Mouse (Mus musculus) forebrain, postnatal 0 days (tissue): ENCODE measurements at regions not wholly inside any gene's neighbourhood (a gene's known extent, or its start where the extent isn't known, plus 50 kb on each side); places are given as distances from the start of the nearest gene placed in this dataset.
A peak's percentile ranks its signal among the peaks of the same experiment; 100 is the strongest.
"Not testable (repeated sequence)": the region's sequence is repeated elsewhere in the genome, so short reads cannot be mapped to it uniquely, and the experiment has no call there.

ENCODE experiments used
- ATAC-seq: fragments of 200-750 bp; cut with Nextera tagmentation; 2 replicates; pipeline ENCODE4 v1.8.0; 2017; ENCODE audit warnings: mild to moderate bottlenecking, moderate library complexity
- DNase-seq: peaks from one replicate; pipeline ENCODE4 v3.0.0-alpha.2; 2015
- H3K27ac ChIP-seq: fragments of 300-500 bp; sonication (generic); 2 replicates; pipeline ENCODE4 v1.5.1; 2014; ENCODE audit warnings: low read depth, mild to moderate bottlenecking, antibody characterized with exemption, low read length, moderate library complexity, mixed read lengths
- H3K27me3 ChIP-seq: fragments of 300-500 bp; sonication (generic); 2 replicates; pipeline ENCODE4 v1.6.1; 2014; ENCODE audit warnings: mild to moderate bottlenecking, low read length, mixed read lengths; ENCODE audit not compliant: insufficient read depth
- H3K36me3 ChIP-seq: fragments of 300-500 bp; sonication (generic); 2 replicates; pipeline ENCODE4 v1.6.1; 2014; ENCODE audit warnings: mild to moderate bottlenecking, moderate library complexity; ENCODE audit not compliant: insufficient read depth
- H3K4me1 ChIP-seq: fragments of 300-500 bp; sonication (generic); 2 replicates; pipeline ENCODE4 v1.6.1; 2014; ENCODE audit warnings: antibody characterized with exemption; ENCODE audit not compliant: insufficient read depth
- H3K4me2 ChIP-seq: fragments of 300-500 bp; sonication (generic); 2 replicates; pipeline ENCODE4 v1.6.1; 2014; ENCODE audit warnings: low read depth, mild to moderate bottlenecking, moderate library complexity
- H3K4me3 ChIP-seq: fragments of 300-500 bp; sonication (generic); 2 replicates; pipeline ENCODE4 v1.5.1; 2014; ENCODE audit warnings: low read depth, low read length, mixed read lengths
- H3K9ac ChIP-seq: fragments of 300-500 bp; sonication (generic); 2 replicates; pipeline ENCODE4 v1.6.1; 2014; ENCODE audit warnings: mild to moderate bottlenecking
- H3K9me3 ChIP-seq: fragments of 300-500 bp; sonication (generic); 2 replicates; pipeline ENCODE4 v1.6.1; 2016; ENCODE audit warnings: low read length
- CTCF ChIP-seq: sonication (generic); IDR thresholded peaks from 2 replicates; pipeline ENCODE4 v1.5.1; 2016; ENCODE audit warnings: antibody characterized with exemption, control low read depth, low read depth
- WGBS: fragments of 180-500 bp; shearing (Covaris S2); extraction: QIAGEN DNeasy Blood & Tissue Kit; methylation state at CpG from one replicate; pipeline ENCODE4 v1.1.7; 2014; 5-methylcytosine and 5-hydroxymethylcytosine counted together

GRCm38 (mm10) chr1:101524447-101524846 is 1751.9 kb downstream of the Cntnap5b start:
- Histone ChIP-seq H3K4me2 (no peak overlapping the region), H3K9me3 (no peaks in the 10 kb centered on the region), H3K36me3 (no peaks in the 10 kb centered on the region), H3K4me3 (no peak overlapping the region), H3K9ac (no peak overlapping the region), H3K27ac (no peak overlapping the region), H3K4me1 (no peaks in the 10 kb centered on the region), H3K27me3 (no peaks in the 10 kb centered on the region)
- DNase-seq (peak; percentile 18), ATAC-seq (peak; percentile 63)
- WGBS, result 64% methylated on average over 2 of the region's 2 CpGs
- TF ChIP-seq CTCF, result no peak

GRCm38 (mm10) chr1:101530001-101530400 is 1757.4 kb downstream of the Cntnap5b start:
- Histone ChIP-seq H3K4me3 (no peak overlapping the region), H3K27ac (no peak overlapping the region), H3K9ac (no peak overlapping the region), H3K9me3 (no peaks in the 10 kb centered on the region), H3K36me3 (no peaks in the 10 kb centered on the region), H3K27me3 (no peaks in the 10 kb centered on the region), H3K4me1 (no peaks in the 10 kb centered on the region), H3K4me2 (no peak overlapping the region)
- TF ChIP-seq CTCF, result no peak
- 57% methylated on average over 3 of the region's 3 CpGs for WGBS
- ATAC-seq (no peak), DNase-seq (no peak)

GRCm38 (mm10) chr1:101572256-101572655 is 1799.7 kb downstream of the Cntnap5b start:
- Histone ChIP-seq H3K9ac (no peak overlapping the region), H3K27me3 (no peaks in the 10 kb centered on the region), H3K27ac (no peak overlapping the region), H3K36me3 (no peaks in the 10 kb centered on the region), H3K4me1 (no peaks in the 10 kb centered on the region), H3K4me2 (no peak overlapping the region), H3K4me3 (no peak overlapping the region), H3K9me3 (no peaks in the 10 kb centered on the region)
- WGBS, result 88% methylated on average over 1 of the region's 1 CpGs
- no peak for TF ChIP-seq CTCF
- DNase-seq (no peak), ATAC-seq (no peak)

GRCm38 (mm10) chr1:101585325-101586028 is 1812.9 kb downstream of the Cntnap5b start:
- no peak for TF ChIP-seq CTCF
- Histone ChIP-seq H3K4me3 (no peak overlapping the region), H3K27me3 (no peaks in the 10 kb centered on the region), H3K36me3 (no peaks in the 10 kb centered on the region), H3K4me1 (no peaks in the 10 kb centered on the region), H3K9ac (no peak overlapping the region), H3K9me3 (no peaks in the 10 kb centered on the region), H3K27ac (no peak overlapping the region), H3K4me2 (no peak overlapping the region)
- no peak for ATAC-seq
- 35% methylated on average over 2 of the region's 2 CpGs for WGBS
- DNase-seq, result peak; percentile 7

GRCm38 (mm10) chr1:101628461-101628860 is 1855.9 kb downstream of the Cntnap5b start:
- no peak overlapping the region for H3K9ac ChIP-seq
- H3K27me3 ChIP-seq, result no peaks in the 10 kb centered on the region
- no peak overlapping the region for H3K27ac ChIP-seq
- DNase-seq (no peak), ATAC-seq (no peak)
- WGBS, result 5% methylated on average over 1 of the region's 1 CpGs
- no peaks in the 10 kb centered on the region for H3K4me1 ChIP-seq
- H3K9me3 ChIP-seq, result no peaks in the 10 kb centered on the region
- no peak overlapping the region for H3K4me3 ChIP-seq
- H3K4me2 ChIP-seq, result no peak overlapping the region
- no peaks in the 10 kb centered on the region for H3K36me3 ChIP-seq
- no peak for TF ChIP-seq CTCF

- no peak overlapping the region for H3K4me2 ChIP-seq
- TF ChIP-seq CTCF, result no peak
- H3K9me3 ChIP-seq, result no peaks in the 10 kb centered on the region
- no peak for ATAC-seq
- 59% methylated on average over 2 of the region's 2 CpGs for WGBS
- no peaks in the 10 kb centered on the region for H3K36me3 ChIP-seq
- H3K4me1 ChIP-seq, result no peaks in the 10 kb centered on the region
- H3K9ac ChIP-seq, result no peak overlapping the region
- no peak overlapping the region for H3K27ac ChIP-seq
- no peaks in the 10 kb centered on the region for H3K27me3 ChIP-seq
- no peak for DNase-seq
- no peak overlapping the region for H3K4me3 ChIP-seq
These were observed 1856.4 kb downstream of the Cntnap5b start for GRCm38 (mm10) chr1:101629006-101629405.

GRCm38 (mm10) chr1:101664287-101664686 is 1891.7 kb downstream of the Cntnap5b start:
- H3K4me1 ChIP-seq, H3K4me3 ChIP-seq, H3K36me3 ChIP-seq, H3K4me2 ChIP-seq, ATAC-seq, H3K27me3 ChIP-seq, H3K9me3 ChIP-seq, H3K9ac ChIP-seq, H3K27ac ChIP-seq, DNase-seq: not testable (repeated sequence)
- 85% methylated on average over 2 of the region's 2 CpGs for WGBS
